Mouse (Mus musculus): ENCODE measurements around the gene Scrn1. TPM values are rescaled to one million over a fixed set of nuclear protein-coding genes. Genes with fewer than 3 reads are reported as not detected.
A peak's percentile ranks its signal among the peaks of the same experiment; 100 is the strongest.

The Scrn1 gene
- total RNA-seq (2014; rRNA removed) (127 and 136 TPM in 2 replicates), polyA plus RNA-seq (2015; fragmentation: Nextera tagmentation; extraction: Ambion mirVana) (96.8 and 113 TPM in 2 replicates)

DNA sequence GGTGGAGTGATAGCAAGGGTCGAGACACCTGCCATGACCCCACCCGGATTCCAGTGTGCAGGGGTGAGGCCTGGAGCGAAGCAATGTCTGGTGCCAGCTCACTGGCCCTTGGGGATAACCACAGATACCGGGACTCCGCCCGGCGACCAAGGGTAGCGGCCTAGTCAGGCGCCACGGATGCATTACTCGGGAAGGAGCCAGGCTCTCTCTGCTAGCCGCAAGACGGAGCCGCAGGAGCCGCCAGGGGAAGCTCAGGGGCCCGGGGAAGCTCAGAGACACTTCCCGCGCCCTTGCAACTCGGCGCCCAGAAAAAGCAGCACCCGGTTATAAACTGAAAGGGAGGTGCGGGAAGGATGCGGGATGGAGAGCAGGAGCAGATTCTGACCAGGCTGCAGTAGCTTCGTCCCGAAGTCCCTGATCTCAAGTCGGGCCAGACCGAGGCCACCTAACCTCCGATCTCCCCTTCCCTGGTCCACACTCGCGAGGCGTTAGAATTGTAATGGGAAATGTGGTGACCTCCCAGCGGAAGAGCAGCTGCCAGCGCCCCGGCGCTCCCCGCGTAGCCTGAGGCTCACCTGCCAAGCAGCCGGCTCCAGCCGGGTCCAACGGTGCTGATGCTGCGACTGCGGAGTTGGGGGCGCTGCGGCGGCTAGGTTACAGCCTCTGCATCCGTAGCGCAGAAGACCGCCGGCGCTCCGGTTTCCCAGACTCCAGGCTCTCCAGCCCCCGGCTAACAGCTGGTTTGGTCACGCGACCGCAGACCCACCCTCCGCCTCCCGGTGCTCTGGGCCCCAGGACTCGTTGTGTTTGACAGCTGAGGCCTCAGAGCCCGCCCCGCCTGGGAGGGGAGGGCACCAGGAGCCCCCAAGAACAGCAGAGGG is at the start of gene Scrn1:
Gene Scrn1 (minus strand): TSS at position 825 of the 881 bp plus-strand sequence.
- Histone ChIP-seq H3K36me3 (ENCODE audit: insufficient read depth, low read length) (no peaks in the 10 kb centered on the region), H3K27ac (ENCODE audit: low read depth, low read length) (peak within 1 kb of the TSS; percentile 91), H3K4me1 (ENCODE audit: insufficient read depth, low read length) (peaks cover 13% of the 10 kb centered on the region; the same call in 1 of the 2 replicates), H3K4me2 (ENCODE audit: low read depth, low read length, poor library complexity, severe bottlenecking) (peak within 1 kb of the TSS; percentile 72), H3K9me3 (ENCODE audit: low read length) (no peaks in the 10 kb centered on the region), H3K4me3 (ENCODE audit: low read depth, low read length) (peak within 1 kb of the TSS; percentile 76), H3K9ac (replicated peaks; ENCODE audit: low read length, poor library complexity, severe bottlenecking) (peak within 1 kb of the TSS; percentile 90), H3K27me3 (ENCODE audit: insufficient read depth, low read length) (no peaks in the 10 kb centered on the region)
- ATAC-seq (ENCODE audit: low FRiP score) (peak; percentile 86), DNase-seq (ENCODE audit: low spot score) (peak; percentile 87)
- peak; percentile 27 for TF ChIP-seq CTCF (IDR thresholded peaks at IDR 0.05)
- WGBS, result under 1% methylated on average over 60 of the region's 60 CpGs

DNA sequence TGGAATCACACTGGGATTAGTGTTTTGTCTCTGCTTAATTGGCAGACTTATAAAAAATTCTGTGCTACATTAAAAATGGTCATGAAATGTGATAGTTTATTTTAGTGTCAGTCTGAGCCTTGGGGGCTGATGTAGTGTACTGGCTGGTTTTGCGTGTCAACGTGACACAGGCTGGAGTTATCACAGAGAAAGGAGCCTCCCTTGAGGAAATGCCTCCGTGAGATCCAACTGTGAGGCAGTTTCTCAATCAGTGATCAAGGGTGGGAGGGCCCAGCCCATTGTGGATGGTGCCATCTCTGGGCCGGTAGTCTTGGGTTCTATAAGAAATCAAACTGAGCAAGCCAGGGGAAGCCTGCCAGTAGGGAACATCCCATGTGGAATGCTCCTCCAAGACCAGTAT is 40.0 kb upstream of the Scrn1 start:
- H3K9me3 ChIP-seq (ENCODE audit: low read length), result no peaks in the 10 kb centered on the region
- H3K9ac ChIP-seq (replicated peaks; ENCODE audit: low read length, poor library complexity, severe bottlenecking), result no peak overlapping the region
- no peaks in the 10 kb centered on the region for H3K4me1 ChIP-seq (ENCODE audit: insufficient read depth, low read length)
- WGBS, result 52% methylated on average over 4 of the region's 4 CpGs
- H3K36me3 ChIP-seq (ENCODE audit: insufficient read depth, low read length), result no peaks in the 10 kb centered on the region
- H3K27me3 ChIP-seq (ENCODE audit: insufficient read depth, low read length), result no peaks in the 10 kb centered on the region
- no peak for TF ChIP-seq CTCF (IDR thresholded peaks at IDR 0.05)
- DNase-seq (ENCODE audit: low spot score) (no peak), ATAC-seq (ENCODE audit: low FRiP score) (no peak)
- H3K4me3 ChIP-seq (ENCODE audit: low read depth, low read length), result no peak overlapping the region
- no peak overlapping the region for H3K4me2 ChIP-seq (ENCODE audit: low read depth, low read length, poor library complexity, severe bottlenecking)
- no peak overlapping the region for H3K27ac ChIP-seq (ENCODE audit: low read depth, low read length)

GRCm38 (mm10) chr6:54604001-54604715 is 37.9 kb upstream of the Scrn1 start:
- Histone ChIP-seq H3K9me3 (ENCODE audit: low read length) (no peaks in the 10 kb centered on the region), H3K27me3 (ENCODE audit: insufficient read depth, low read length) (no peaks in the 10 kb centered on the region), H3K4me2 (ENCODE audit: low read depth, low read length, poor library complexity, severe bottlenecking) (no peak overlapping the region), H3K36me3 (ENCODE audit: insufficient read depth, low read length) (no peaks in the 10 kb centered on the region), H3K27ac (ENCODE audit: low read depth, low read length) (no peak overlapping the region), H3K4me3 (ENCODE audit: low read depth, low read length) (no peak overlapping the region), H3K4me1 (ENCODE audit: insufficient read depth, low read length) (no peaks in the 10 kb centered on the region), H3K9ac (replicated peaks; ENCODE audit: low read length, poor library complexity, severe bottlenecking) (no peak overlapping the region)
- TF ChIP-seq CTCF (IDR thresholded peaks at IDR 0.05), result no peak
- no peak for DNase-seq (ENCODE audit: low spot score)
- 100% methylated on average over 1 of the region's 1 CpGs for WGBS
- ATAC-seq (ENCODE audit: low FRiP score), result no peak

- no peak overlapping the region for H3K9ac ChIP-seq (replicated peaks; ENCODE audit: low read length, poor library complexity, severe bottlenecking)
- no peak overlapping the region for H3K27ac ChIP-seq (ENCODE audit: low read depth, low read length)
- TF ChIP-seq CTCF (IDR thresholded peaks at IDR 0.05), result no peak
- WGBS, result 86% methylated on average over 2 of the region's 2 CpGs
- H3K4me1 ChIP-seq (ENCODE audit: insufficient read depth, low read length), result no peaks in the 10 kb centered on the region
- no peaks in the 10 kb centered on the region for H3K36me3 ChIP-seq (ENCODE audit: insufficient read depth, low read length)
- H3K4me3 ChIP-seq (ENCODE audit: low read depth, low read length), result no peak overlapping the region
- no peak for DNase-seq (ENCODE audit: low spot score)
- no peak overlapping the region for H3K4me2 ChIP-seq (ENCODE audit: low read depth, low read length, poor library complexity, severe bottlenecking)
- no peaks in the 10 kb centered on the region for H3K27me3 ChIP-seq (ENCODE audit: insufficient read depth, low read length)
- ATAC-seq (ENCODE audit: low FRiP score), result no peak
- H3K9me3 ChIP-seq (ENCODE audit: low read length), result no peaks in the 10 kb centered on the region
Observed at GRCm38 (mm10) chr6:54602891-54603290, 36.6 kb upstream of the Scrn1 start.

DNA sequence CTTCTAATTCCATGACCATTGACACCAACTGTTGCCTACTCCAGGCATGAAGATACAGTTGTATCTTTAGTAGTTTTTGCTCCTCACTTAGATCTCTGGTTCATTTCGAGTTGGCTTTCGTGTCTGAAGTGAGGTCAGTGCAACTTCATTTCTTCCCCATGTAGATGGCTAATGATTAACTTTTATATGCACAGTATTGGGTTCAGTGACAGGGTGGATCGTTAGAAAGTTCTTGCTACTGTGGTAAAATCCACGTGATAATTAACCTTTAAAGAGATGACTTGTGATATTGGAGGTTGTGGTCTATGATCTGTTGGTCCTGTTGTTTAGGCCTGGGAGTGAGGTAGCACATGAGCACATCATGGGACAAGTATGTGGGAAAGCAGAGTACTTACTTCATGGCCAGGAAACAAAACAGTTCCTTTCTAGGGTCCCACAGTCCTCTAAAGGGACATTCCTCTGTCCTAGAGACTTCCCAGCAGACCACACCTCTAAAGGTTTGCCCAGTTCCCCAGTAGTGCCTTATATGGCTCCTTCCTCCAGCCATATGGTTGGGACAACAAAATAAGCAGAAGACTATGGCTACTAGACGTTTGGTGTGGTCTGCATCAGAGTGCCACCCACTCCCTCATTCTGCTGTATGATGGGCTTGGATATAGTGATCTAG is 34.5 kb upstream of the Scrn1 start:
- no peak overlapping the region for H3K4me3 ChIP-seq (ENCODE audit: low read depth, low read length)
- WGBS, result 87% methylated on average over 5 of the region's 5 CpGs
- H3K36me3 ChIP-seq (ENCODE audit: insufficient read depth, low read length), result no peaks in the 10 kb centered on the region
- H3K27me3 ChIP-seq (ENCODE audit: insufficient read depth, low read length), result no peaks in the 10 kb centered on the region
- H3K9me3 ChIP-seq (ENCODE audit: low read length), result no peaks in the 10 kb centered on the region
- no peaks in the 10 kb centered on the region for H3K4me1 ChIP-seq (ENCODE audit: insufficient read depth, low read length)
- H3K4me2 ChIP-seq (ENCODE audit: low read depth, low read length, poor library complexity, severe bottlenecking), result no peak overlapping the region
- DNase-seq (ENCODE audit: low spot score) (no peak), ATAC-seq (ENCODE audit: low FRiP score) (no peak)
- TF ChIP-seq CTCF (IDR thresholded peaks at IDR 0.05), result no peak
- no peak overlapping the region for H3K27ac ChIP-seq (ENCODE audit: low read depth, low read length)
- no peak overlapping the region for H3K9ac ChIP-seq (replicated peaks; ENCODE audit: low read length, poor library complexity, severe bottlenecking)
